Mouse (Mus musculus) myocyte (in vitro differentiated cells): ENCODE results near the gene 2010109A12Rik. TPM values are rescaled to one million over a fixed set of nuclear protein-coding genes. Genes with fewer than 3 reads are reported as not detected.

Source experiments
- H3K27me3 ChIP-seq: one replicate; pipeline ENCODE4 v1.6.1; 2011; ENCODE audit not compliant: control insufficient read depth, insufficient read depth, insufficient read length
- H3K36me3 ChIP-seq: one replicate; pipeline ENCODE4 v1.6.1; 2011; ENCODE audit not compliant: control insufficient read depth, insufficient read depth
- H3K4me2 ChIP-seq: one replicate; pipeline ENCODE4 v1.6.1; 2011; ENCODE audit warnings: low read depth, control low read depth
- H3K4me3 ChIP-seq: one replicate; pipeline ENCODE4 v1.5.1; 2011; ENCODE audit warnings: mild to moderate bottlenecking, control low read depth, moderate library complexity
- H3K79me2 ChIP-seq: one replicate; pipeline ENCODE4 v1.6.1; 2011; ENCODE audit not compliant: control insufficient read depth, insufficient read depth
- H3ac ChIP-seq: one replicate; pipeline ENCODE4 v1.6.1; 2011; ENCODE audit not compliant: control insufficient read depth, insufficient read length
- CEBPB ChIP-seq: IDR thresholded peaks from 2 replicates; pipeline ENCODE4 v1.6.1; 2011; ENCODE audit warnings: mild to moderate bottlenecking, moderate library complexity; ENCODE audit not compliant: poor library complexity, insufficient read depth, severe bottlenecking
- E2F4 ChIP-seq: IDR thresholded peaks from one replicate; pipeline ENCODE4 v1.6.1; 2011; ENCODE audit warnings: mild to moderate bottlenecking, control low read depth, moderate library complexity; ENCODE audit not compliant: insufficient read depth
- MAX ChIP-seq: IDR thresholded peaks from one replicate; pipeline ENCODE4 v1.6.1; 2011; ENCODE audit warnings: low read depth, mild to moderate bottlenecking, control low read depth
- MYOD1 ChIP-seq, 3 experiments: IDR thresholded peaks; one replicate each; pipeline ENCODE4 v1.6.1; 2011; ENCODE audit warnings: control low read depth in 2 of 3, low read depth in 2 of 3, mild to moderate bottlenecking in 2 of 3, moderate library complexity in 1 of 3; ENCODE audit not compliant: insufficient read length in 2 of 3, control insufficient read depth in 1 of 3
- MYOG ChIP-seq, 3 experiments: IDR thresholded peaks; one replicate each; pipeline ENCODE4 v1.6.1; 2011; ENCODE audit warnings: control low read depth in 2 of 3, low read depth in 2 of 3, mild to moderate bottlenecking in 2 of 3; ENCODE audit not compliant: insufficient read length in 2 of 3, control insufficient read depth in 1 of 3, insufficient read depth in 1 of 3
- POLR2A ChIP-seq: IDR thresholded peaks from one replicate; pipeline ENCODE4 v1.6.1; 2011; ENCODE audit warnings: low read depth, mild to moderate bottlenecking, control low read depth, moderate library complexity; ENCODE audit not compliant: insufficient read length
- POLR2AphosphoS2 ChIP-seq: IDR thresholded peaks from one replicate; pipeline ENCODE4 v1.6.1; 2011; ENCODE audit warnings: low read depth, control low read depth; ENCODE audit not compliant: insufficient read length
- REST ChIP-seq: IDR thresholded peaks from one replicate; pipeline ENCODE4 v1.6.1; 2011; ENCODE audit warnings: mild to moderate bottlenecking, control low read depth, moderate library complexity; ENCODE audit not compliant: insufficient read depth, insufficient read length
- SRF ChIP-seq: IDR thresholded peaks from one replicate; pipeline ENCODE4 v1.6.1; 2011; ENCODE audit warnings: low read depth; ENCODE audit not compliant: control insufficient read depth, insufficient read length
- TCF12 ChIP-seq: IDR thresholded peaks from one replicate; pipeline ENCODE4 v1.6.1; 2011; ENCODE audit warnings: mild to moderate bottlenecking, control low read depth; ENCODE audit not compliant: poor library complexity, insufficient read depth, severe bottlenecking
- TCF3 ChIP-seq: IDR thresholded peaks from one replicate; pipeline ENCODE4 v1.6.1; 2011; ENCODE audit warnings: low read depth, control low read depth; ENCODE audit not compliant: insufficient read length
- USF1 ChIP-seq: IDR thresholded peaks from one replicate; pipeline ENCODE4 v1.6.1; 2011; ENCODE audit warnings: low read depth, mild to moderate bottlenecking, control low read depth, moderate library complexity
- polyA plus RNA-seq: library from polyadenylated mRNA; unstranded; fragments of >200 nt; fragmentation: generic; extraction: Trizol; gene quantifications from one replicate; pipeline ENCODE4 v1.2.1, GENCODE M21; 2012; ENCODE audit warnings: missing spikeins

2010109A12Rik gene
- polyA plus RNA-seq, 1 experiment: not detected

DNA sequence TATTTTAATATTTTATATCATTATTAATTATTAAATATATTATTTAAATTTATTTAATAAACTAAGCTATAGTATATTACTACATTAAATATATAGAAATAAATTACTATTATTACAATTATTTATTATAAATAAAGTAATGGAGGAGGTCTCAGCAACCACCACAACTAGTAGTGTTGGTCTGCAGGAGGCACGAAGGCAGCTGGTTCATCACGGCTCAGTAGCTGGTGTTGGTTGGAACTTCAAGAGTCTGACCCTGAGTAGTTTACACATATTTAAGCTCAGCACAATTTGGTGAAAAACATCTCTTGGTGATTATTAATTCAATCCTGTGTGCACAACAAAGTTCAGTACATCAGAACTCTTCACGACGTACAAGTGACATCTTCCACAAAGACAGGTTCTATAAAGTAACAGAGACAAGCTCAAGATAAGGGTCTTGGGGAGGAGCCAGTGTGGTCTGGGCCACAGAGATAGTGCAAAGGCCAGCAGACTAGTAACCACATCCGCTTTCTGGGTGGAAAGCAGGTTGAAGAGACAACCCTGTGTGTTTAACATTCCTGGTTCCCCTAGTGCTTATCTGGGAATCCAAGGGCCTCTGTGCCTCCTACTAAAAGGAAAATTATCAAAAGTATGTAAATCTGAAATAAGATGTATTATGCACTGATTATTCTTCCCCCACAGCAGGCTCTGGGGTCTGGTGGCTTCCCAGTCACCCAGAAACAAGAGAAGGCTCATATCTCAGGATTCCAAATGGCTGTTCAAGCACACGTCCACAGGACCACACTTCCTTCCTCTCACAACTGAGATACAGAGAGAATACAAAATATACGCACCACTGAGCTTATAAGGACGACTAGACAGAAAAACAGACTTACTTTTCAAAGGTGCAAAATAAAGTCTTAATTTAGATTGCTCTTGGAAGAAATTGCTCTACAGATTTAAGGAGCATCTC is 33.5 kb downstream of the 2010109A12Rik start:
- no peak for TF ChIP-seq TCF3
- TF ChIP-seq USF1: no peak
- TF ChIP-seq E2F4: no peak
- TF ChIP-seq CEBPB: no peak
- no peak for TF ChIP-seq REST
- TF ChIP-seq MYOD1 (IDR thresholded peaks at IDR 0.05; ENCODE audit: control insufficient read depth in 1 of 3, insufficient read length in 2 of 3, low read depth in 2 of 3): no peak
- no peak for TF ChIP-seq TCF12
- no peak for TF ChIP-seq MYOG (IDR thresholded peaks at IDR 0.05; ENCODE audit: control insufficient read depth in 1 of 3, insufficient read depth in 1 of 3, insufficient read length in 2 of 3, low read depth in 2 of 3)
- TF ChIP-seq POLR2AphosphoS2: no peak
- TF ChIP-seq POLR2A: no peak
- TF ChIP-seq SRF: no peak
- TF ChIP-seq MAX: no peak
- H3K27me3 ChIP-seq: no peaks in the 10 kb centered on the region
- H3ac ChIP-seq: no peak overlapping the region
- H3K36me3 ChIP-seq: no peaks in the 10 kb centered on the region
- H3K4me3 ChIP-seq: no peak overlapping the region
- H3K4me2 ChIP-seq: no peak overlapping the region
- H3K79me2 ChIP-seq: no peaks in the 10 kb centered on the region

- Histone ChIP-seq H3K4me2 (no peak overlapping the region), H3ac (no peak overlapping the region), H3K79me2 (no peaks in the 10 kb centered on the region), H3K4me3 (no peak overlapping the region), H3K27me3 (no peaks in the 10 kb centered on the region), H3K36me3 (no peaks in the 10 kb centered on the region)
- TF ChIP-seq REST (no peak), TCF3 (no peak), MAX (no peak), MYOD1 (IDR thresholded peaks at IDR 0.05; ENCODE audit: control insufficient read depth in 1 of 3, insufficient read length in 2 of 3, low read depth in 2 of 3) (no peak), E2F4 (no peak), TCF12 (no peak), POLR2AphosphoS2 (no peak), USF1 (no peak), SRF (no peak), MYOG (IDR thresholded peaks at IDR 0.05; ENCODE audit: control insufficient read depth in 1 of 3, insufficient read depth in 1 of 3, insufficient read length in 2 of 3, low read depth in 2 of 3) (no peak), CEBPB (no peak), POLR2A (no peak)
Measured at GRCm38 (mm10) chr5:93245280-93245679, 39.0 kb downstream of the 2010109A12Rik start.

DNA sequence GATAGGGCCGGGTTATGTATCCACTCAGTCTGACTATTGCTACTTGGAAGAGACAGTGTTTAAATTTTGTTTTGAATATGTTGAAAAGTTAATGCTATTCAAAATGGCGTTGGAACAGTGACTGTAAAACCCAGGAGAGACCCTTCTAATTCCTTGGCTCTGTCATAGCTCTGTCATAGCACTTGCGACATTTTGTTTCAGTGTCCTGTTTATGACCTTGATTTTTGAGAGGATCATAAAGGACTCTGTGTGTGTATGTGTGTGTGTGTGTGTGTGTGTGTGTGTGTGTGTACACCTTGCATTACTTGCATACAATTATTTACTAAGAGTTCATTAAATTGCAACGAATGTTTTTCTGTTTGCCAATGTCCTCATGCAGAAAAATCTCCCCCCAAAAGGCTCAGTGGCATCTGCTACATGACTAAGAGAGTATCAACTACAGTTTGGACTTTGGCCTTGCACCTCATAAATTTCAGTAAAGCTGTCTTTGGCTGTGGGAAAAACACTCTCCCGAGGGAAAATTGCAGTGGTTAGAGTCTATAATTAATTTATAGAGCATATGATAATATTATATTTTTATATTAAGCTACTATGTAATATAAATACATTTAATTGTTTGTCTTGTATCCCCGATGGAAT is 43.7 kb downstream of the 2010109A12Rik start:
- Histone ChIP-seq H3ac (no peak overlapping the region), H3K4me2 (no peak overlapping the region), H3K36me3 (no peaks in the 10 kb centered on the region), H3K79me2 (no peaks in the 10 kb centered on the region), H3K4me3 (no peak overlapping the region), H3K27me3 (no peaks in the 10 kb centered on the region)
- TF ChIP-seq SRF (no peak), MYOD1 (IDR thresholded peaks at IDR 0.05; ENCODE audit: control insufficient read depth in 1 of 3, insufficient read length in 2 of 3, low read depth in 2 of 3) (no peak), E2F4 (no peak)

DNA sequence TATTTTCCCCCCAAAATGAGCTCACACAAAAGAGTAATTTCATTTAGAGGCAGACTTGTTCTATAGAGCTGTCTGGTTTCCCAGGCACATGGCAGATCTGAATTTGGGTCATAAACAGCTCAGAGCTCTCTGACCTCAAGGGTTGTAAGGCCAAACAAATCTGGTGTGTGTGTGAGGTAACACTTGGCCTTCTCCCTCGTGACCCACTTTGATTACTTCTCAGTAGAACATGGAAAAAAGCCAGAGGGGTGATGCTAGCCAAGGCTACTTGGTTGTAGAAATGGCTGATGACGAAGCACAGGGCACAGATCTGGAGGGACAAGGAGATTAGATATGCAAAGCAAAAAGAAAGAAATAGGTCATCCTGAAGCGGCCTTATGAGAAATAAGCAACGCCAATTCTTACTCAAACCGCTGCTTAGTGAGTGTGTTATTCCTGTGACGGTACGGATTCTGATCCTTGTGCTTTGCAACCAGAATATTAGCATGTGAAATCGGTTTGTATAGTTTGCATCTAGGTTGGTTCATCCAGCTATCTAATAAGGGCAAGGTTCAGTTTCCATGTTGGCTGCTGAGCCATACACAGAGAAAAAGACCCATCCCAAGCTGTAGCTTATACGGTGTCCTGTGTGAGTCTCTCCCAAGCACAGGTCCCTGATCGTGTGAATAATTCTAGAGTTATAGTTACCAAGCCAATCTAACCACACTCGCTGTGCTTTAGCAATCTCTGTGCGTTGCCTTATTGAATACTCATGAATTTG is 44.9 kb downstream of the 2010109A12Rik start:
- no peak for TF ChIP-seq REST
- TF ChIP-seq POLR2AphosphoS2: no peak
- no peak for TF ChIP-seq E2F4
- TF ChIP-seq CEBPB: no peak
- TF ChIP-seq USF1: no peak
- H3K79me2 ChIP-seq: no peaks in the 10 kb centered on the region
- H3K27me3 ChIP-seq: no peaks in the 10 kb centered on the region
- H3K4me2 ChIP-seq: no peak overlapping the region
- no peak overlapping the region for H3ac ChIP-seq
- H3K36me3 ChIP-seq: no peaks in the 10 kb centered on the region
- no peak overlapping the region for H3K4me3 ChIP-seq

GRCm38 (mm10) chr5:93255759-93256265 is 49.5 kb downstream of the 2010109A12Rik start:
- Histone ChIP-seq H3K36me3 (no peaks in the 10 kb centered on the region), H3K79me2 (no peaks in the 10 kb centered on the region), H3K27me3 (no peaks in the 10 kb centered on the region), H3ac (no peak overlapping the region), H3K4me3 (no peak overlapping the region), H3K4me2 (no peak overlapping the region)
- no peak for TF ChIP-seq MYOG (IDR thresholded peaks at IDR 0.05; ENCODE audit: control insufficient read depth in 1 of 3, insufficient read depth in 1 of 3, insufficient read length in 2 of 3, low read depth in 2 of 3)
- no peak for TF ChIP-seq REST
- no peak for TF ChIP-seq MYOD1 (IDR thresholded peaks at IDR 0.05; ENCODE audit: control insufficient read depth in 1 of 3, insufficient read length in 2 of 3, low read depth in 2 of 3)
- TF ChIP-seq CEBPB: no peak
